Mouse (Mus musculus): ENCODE results near the gene Magi1. TPM values are rescaled to one million over a fixed set of nuclear protein-coding genes. Genes with fewer than 3 reads are reported as not detected.

Gene Magi1
- total and polyA plus RNA-seq, 3 experiments, result not detected

DNA sequence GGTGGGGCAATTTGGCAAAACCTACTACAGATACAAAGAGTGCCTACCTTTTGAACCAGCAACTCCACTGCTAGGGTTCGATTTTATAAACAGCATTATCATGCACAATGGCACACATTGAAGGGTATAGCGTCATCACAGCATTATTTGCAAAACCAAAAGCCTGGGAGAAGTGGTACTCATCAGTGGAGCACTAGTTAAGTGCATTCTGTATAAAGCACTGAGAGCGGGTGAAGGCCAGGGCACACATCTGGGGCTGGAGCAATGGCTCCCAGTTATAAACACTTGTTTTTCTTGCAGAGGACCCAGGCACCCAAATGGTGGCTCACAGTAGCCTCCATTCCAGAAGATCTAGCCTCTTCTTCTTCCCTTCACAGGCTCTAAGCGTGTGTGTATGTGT lies 67.9 kb downstream of the Magi1 start:
- Histone ChIP-seq H3K27me3 (replicated peaks) (no peaks in the 10 kb centered on the region), H3K79me2 (replicated peaks; ENCODE audit: control insufficient read depth, extremely low read depth, insufficient read depth, poor library complexity, severe bottlenecking) (no peaks in the 10 kb centered on the region), H3K27ac (ENCODE audit: insufficient read depth, low read depth) (no peak overlapping the region), H3K4me1 (ENCODE audit: control insufficient read depth in 1 of 2, insufficient read depth in 2 of 2) (no peaks in the 10 kb centered on the region), H3K9me3 (replicated peaks; ENCODE audit: low read length) (peaks cover 79% of the 10 kb centered on the region), H3K9ac (ENCODE audit: insufficient read depth, low read depth) (no peak overlapping the region), H3K4me3 (replicated peaks in 1 of 3; ENCODE audit: low read depth in 2 of 3, low read length in 2 of 3, poor library complexity in 1 of 3) (no peak overlapping the region), H3K4me2 (ENCODE audit: insufficient read depth, low read depth, poor library complexity, severe bottlenecking) (no peak overlapping the region), H3K36me3 (replicated peaks in 1 of 2; ENCODE audit: control insufficient read depth in 1 of 2, insufficient read depth in 1 of 2, low read length in 1 of 2) (no peaks in the 10 kb centered on the region)
- DNase-seq (ENCODE audit: extremely low read depth), result no peak
- in situ Hi-C loops (cut with MboI; ENCODE audit: low pct_ligation_motif_present, low pct_unique_long_range_greater_than_20kb, low sequenced_read_pairs) (no loop called here), dilution Hi-C loops (cut with MboI; ENCODE audit: extremely low pct_ligation_motif_present, extremely low pct_unique_long_range_greater_than_20kb, low sequenced_read_pairs) (no loop called here)
- TF ChIP-seq ZNF384 (IDR thresholded peaks at IDR 0.05; ENCODE audit: low read depth, low read length) (no peak), IRF4 (IDR thresholded peaks at IDR 0.05; ENCODE audit: low read depth, low read length) (no peak), MAZ (IDR thresholded peaks at IDR 0.05; ENCODE audit: low read depth, low read length) (no peak), POLR2A (IDR thresholded peaks at IDR 0.05; ENCODE audit: low read depth, low read length) (no peak), NELFE (IDR thresholded peaks at IDR 0.05; ENCODE audit: low read depth, low read length) (no peak), JUN (IDR thresholded peaks at IDR 0.05; ENCODE audit: insufficient read depth, low read depth, low read length) (no peak), ETS1 (conservative IDR thresholded peaks at IDR 0.05; ENCODE audit: low read depth, low read length) (no peak)

DNA sequence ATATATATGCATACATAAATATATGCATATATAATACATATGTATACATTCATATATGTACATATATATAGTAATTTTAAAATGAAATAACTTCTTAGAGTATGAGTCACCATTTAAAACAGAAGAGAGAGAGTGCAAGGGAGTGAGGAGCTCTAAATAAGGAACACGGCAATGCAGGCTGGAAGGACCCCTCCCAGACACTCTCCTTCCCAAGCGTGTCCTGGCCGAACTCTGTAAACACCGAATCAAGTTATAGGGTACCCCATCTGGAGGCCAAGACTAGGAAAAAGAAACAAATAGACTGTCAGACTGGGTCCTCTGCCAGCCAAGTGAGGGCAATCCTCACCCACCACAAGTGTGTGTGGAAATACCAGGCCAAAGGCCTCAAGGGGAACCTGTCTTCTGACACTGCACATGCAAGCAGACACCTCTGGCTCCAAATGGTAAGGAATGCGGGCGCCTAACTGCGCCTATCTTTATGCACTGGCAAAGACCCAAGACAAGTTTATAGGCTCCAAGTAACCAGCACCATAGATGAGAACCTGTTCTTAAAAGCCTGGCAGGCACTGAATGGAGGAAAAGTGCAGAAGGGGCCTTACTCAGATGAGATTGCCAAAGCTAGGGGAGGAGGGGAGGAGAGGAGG lies 68.7 kb downstream of the Magi1 start:
- DNase-seq (ENCODE audit: extremely low read depth), result no peak

DNA sequence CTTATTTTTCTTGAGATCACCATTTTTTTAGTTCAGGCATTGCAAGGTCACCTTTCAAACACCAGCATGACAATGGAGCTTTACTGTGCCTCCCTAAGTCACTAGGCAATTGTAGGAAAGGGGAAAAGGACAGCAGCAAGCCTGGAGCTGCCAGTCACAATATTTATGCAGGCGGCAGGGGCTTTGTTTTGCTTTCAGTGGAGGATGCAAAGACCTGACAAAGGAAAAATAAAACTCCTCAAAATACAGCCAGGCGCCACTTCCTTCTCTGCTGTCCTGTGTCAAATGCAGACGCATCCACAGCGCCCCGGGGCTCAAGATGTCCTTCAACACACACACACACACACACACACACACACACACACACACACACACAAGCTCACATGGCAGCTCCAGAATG lies 77.8 kb downstream of the Magi1 start:
- DNase-seq (ENCODE audit: extremely low read depth), result no peak
- no peak overlapping the region for H3K4me2 ChIP-seq (ENCODE audit: insufficient read depth, low read depth, poor library complexity, severe bottlenecking)
- no peak overlapping the region for H3K9ac ChIP-seq (ENCODE audit: insufficient read depth, low read depth)
- in situ Hi-C loops (cut with MboI; ENCODE audit: low pct_ligation_motif_present, low pct_unique_long_range_greater_than_20kb, low sequenced_read_pairs) (no loop called here), dilution Hi-C loops (cut with MboI; ENCODE audit: extremely low pct_ligation_motif_present, extremely low pct_unique_long_range_greater_than_20kb, low sequenced_read_pairs) (no loop called here)
- no peaks in the 10 kb centered on the region for H3K36me3 ChIP-seq (replicated peaks in 1 of 2; ENCODE audit: control insufficient read depth in 1 of 2, insufficient read depth in 1 of 2, low read length in 1 of 2)
- H3K27me3 ChIP-seq (replicated peaks), result no peaks in the 10 kb centered on the region
- H3K4me3 ChIP-seq (replicated peaks in 1 of 3; ENCODE audit: low read depth in 2 of 3, low read length in 2 of 3, poor library complexity in 1 of 3), result no peak overlapping the region
- H3K9me3 ChIP-seq (replicated peaks; ENCODE audit: low read length), result peaks cover 79% of the 10 kb centered on the region
- H3K27ac ChIP-seq (ENCODE audit: insufficient read depth, low read depth), result no peak overlapping the region
- no peaks in the 10 kb centered on the region for H3K79me2 ChIP-seq (replicated peaks; ENCODE audit: control insufficient read depth, extremely low read depth, insufficient read depth, poor library complexity, severe bottlenecking)
- TF ChIP-seq ETS1 (conservative IDR thresholded peaks at IDR 0.05; ENCODE audit: low read depth, low read length) (no peak), NRF1 (IDR thresholded peaks at IDR 0.05; ENCODE audit: low read depth, low read length) (no peak), MEF2A (IDR thresholded peaks at IDR 0.05; ENCODE audit: borderline replicate concordance, low read depth, low read length) (no peak), JUN (IDR thresholded peaks at IDR 0.05; ENCODE audit: insufficient read depth, low read depth, low read length) (no peak), USF2 (conservative IDR thresholded peaks at IDR 0.05; ENCODE audit: low read depth, low read length) (no peak), HCFC1 (IDR thresholded peaks at IDR 0.05; ENCODE audit: low read depth, low read length) (no peak), EP300 (IDR thresholded peaks at IDR 0.05; ENCODE audit: low read length) (no peak), JUND (conservative IDR thresholded peaks at IDR 0.05; ENCODE audit: low read depth, low read length) (no peak), MAX (IDR thresholded peaks at IDR 0.05; ENCODE audit: low read length) (no peak), BHLHE40 (IDR thresholded peaks at IDR 0.05; ENCODE audit: low read depth, low read length) (no peak), TBP (conservative IDR thresholded peaks at IDR 0.05; ENCODE audit: low read depth, low read length) (no peak), MYC (IDR thresholded peaks at IDR 0.05; ENCODE audit: low read depth, low read length) (no peak)
- H3K4me1 ChIP-seq (ENCODE audit: control insufficient read depth in 1 of 2, insufficient read depth in 2 of 2), result no peaks in the 10 kb centered on the region

More for the DNA sequence above, 68.7 kb downstream of the Magi1 start:
- Histone ChIP-seq H3K27me3 (replicated peaks) (no peaks in the 10 kb centered on the region), H3K79me2 (replicated peaks; ENCODE audit: control insufficient read depth, extremely low read depth, insufficient read depth, poor library complexity, severe bottlenecking) (no peaks in the 10 kb centered on the region), H3K4me1 (ENCODE audit: control insufficient read depth in 1 of 2, insufficient read depth in 2 of 2) (no peaks in the 10 kb centered on the region), H3K4me3 (replicated peaks in 1 of 3; ENCODE audit: low read depth in 2 of 3, low read length in 2 of 3, poor library complexity in 1 of 3) (no peak overlapping the region), H3K4me2 (ENCODE audit: insufficient read depth, low read depth, poor library complexity, severe bottlenecking) (no peak overlapping the region), H3K9ac (ENCODE audit: insufficient read depth, low read depth) (no peak overlapping the region), H3K9me3 (replicated peaks; ENCODE audit: low read length) (peaks cover 77% of the 10 kb centered on the region), H3K27ac (ENCODE audit: insufficient read depth, low read depth) (no peak overlapping the region), H3K36me3 (replicated peaks in 1 of 2; ENCODE audit: control insufficient read depth in 1 of 2, insufficient read depth in 1 of 2, low read length in 1 of 2) (no peaks in the 10 kb centered on the region)
- dilution Hi-C loops (cut with MboI; ENCODE audit: extremely low pct_ligation_motif_present, extremely low pct_unique_long_range_greater_than_20kb, low sequenced_read_pairs) (no loop called here), in situ Hi-C loops (cut with MboI; ENCODE audit: low pct_ligation_motif_present, low pct_unique_long_range_greater_than_20kb, low sequenced_read_pairs) (no loop called here)
- TF ChIP-seq JUND (conservative IDR thresholded peaks at IDR 0.05; ENCODE audit: low read depth, low read length) (no peak), UBTF (IDR thresholded peaks at IDR 0.05; ENCODE audit: low read depth, low read length) (no peak), USF2 (conservative IDR thresholded peaks at IDR 0.05; ENCODE audit: low read depth, low read length) (no peak), MAFK (IDR thresholded peaks at IDR 0.05; ENCODE audit: insufficient replicate concordance, low read length) (no peak), TBP (conservative IDR thresholded peaks at IDR 0.05; ENCODE audit: low read depth, low read length) (no peak), GABPA (IDR thresholded peaks at IDR 0.05; ENCODE audit: insufficient replicate concordance, low read depth, low read length) (no peak), NELFE (IDR thresholded peaks at IDR 0.05; ENCODE audit: low read depth, low read length) (no peak), ELF1 (IDR thresholded peaks at IDR 0.05; ENCODE audit: low read depth, low read length) (no peak), ETS1 (conservative IDR thresholded peaks at IDR 0.05; ENCODE audit: low read depth, low read length) (no peak), MAX (IDR thresholded peaks at IDR 0.05; ENCODE audit: low read length) (no peak), RCOR1 (conservative IDR thresholded peaks at IDR 0.05; ENCODE audit: low read depth, low read length) (no peak), MYC (IDR thresholded peaks at IDR 0.05; ENCODE audit: low read depth, low read length) (no peak), MEF2A (IDR thresholded peaks at IDR 0.05; ENCODE audit: borderline replicate concordance, low read depth, low read length) (no peak), JUN (IDR thresholded peaks at IDR 0.05; ENCODE audit: insufficient read depth, low read depth, low read length) (no peak), IRF4 (IDR thresholded peaks at IDR 0.05; ENCODE audit: low read depth, low read length) (no peak)

Measured in CH12.LX (cell line).